Mouse (Mus musculus): ENCODE measurements around the gene Acoxl.

The Acoxl gene

DNA sequence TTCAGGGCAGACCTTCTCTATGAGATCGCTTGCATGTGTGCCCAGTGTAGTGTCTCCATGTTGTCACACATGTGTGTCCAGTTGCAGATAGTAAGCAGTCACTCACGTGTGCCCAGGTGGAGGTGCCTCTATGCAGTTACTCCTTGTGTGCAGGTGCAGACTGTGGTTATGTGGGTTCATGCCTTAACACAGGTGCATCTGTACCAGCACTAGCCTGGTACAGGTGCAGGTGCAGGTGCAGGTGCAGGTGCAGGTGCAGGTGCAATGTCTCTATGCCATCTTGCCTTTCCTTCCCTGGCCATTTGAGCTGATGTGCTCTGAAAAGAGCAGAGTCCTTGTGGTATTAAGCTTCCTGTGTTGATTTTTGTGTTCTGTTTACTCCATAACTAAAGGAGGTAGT is 100.5 kb downstream of the Acoxl start:
- DNase-seq (ENCODE audit: low spot score) = no peak

DNA sequence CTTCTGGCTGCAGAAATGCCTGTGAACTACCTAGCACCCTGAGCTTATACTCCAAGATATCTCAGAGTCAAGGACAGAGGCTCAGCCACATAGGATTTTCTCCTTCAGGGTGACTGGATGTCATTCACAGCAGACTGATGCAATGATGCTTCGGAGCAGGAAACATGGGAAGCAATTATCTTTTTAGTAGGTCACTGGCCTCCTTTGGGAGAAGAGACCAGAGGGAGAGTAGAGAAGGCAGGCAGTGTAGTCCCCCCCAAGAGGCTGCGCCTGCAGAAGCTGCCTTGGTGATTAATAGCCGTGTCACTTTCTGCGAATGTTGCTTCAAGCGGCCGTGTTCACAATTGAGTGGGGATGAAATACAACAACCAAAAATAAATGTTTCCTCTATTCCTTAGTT is 121.9 kb downstream of the Acoxl start:
- DNase-seq (ENCODE audit: low spot score) = no peak

DNA sequence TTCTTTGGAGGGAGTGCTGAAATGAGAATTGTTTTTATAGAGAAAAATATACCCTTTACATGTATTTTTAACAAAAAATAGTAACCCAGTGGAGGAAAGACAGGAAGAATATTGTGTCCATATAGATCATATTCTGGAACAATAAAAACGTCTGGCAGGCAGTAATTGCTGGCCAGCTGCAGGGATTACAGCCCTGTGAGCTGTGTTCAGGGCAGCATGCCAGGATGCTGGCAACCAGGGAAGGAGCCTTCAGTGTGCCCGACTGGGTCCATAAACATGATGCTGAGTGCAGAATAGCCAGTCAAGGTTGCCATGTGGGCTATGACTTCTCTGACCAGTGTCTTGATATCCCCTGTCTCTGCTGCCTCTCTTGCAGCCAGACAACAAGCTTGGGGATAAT is 122.5 kb downstream of the Acoxl start:
- peak; percentile 53 for DNase-seq (ENCODE audit: low spot score)

DNA sequence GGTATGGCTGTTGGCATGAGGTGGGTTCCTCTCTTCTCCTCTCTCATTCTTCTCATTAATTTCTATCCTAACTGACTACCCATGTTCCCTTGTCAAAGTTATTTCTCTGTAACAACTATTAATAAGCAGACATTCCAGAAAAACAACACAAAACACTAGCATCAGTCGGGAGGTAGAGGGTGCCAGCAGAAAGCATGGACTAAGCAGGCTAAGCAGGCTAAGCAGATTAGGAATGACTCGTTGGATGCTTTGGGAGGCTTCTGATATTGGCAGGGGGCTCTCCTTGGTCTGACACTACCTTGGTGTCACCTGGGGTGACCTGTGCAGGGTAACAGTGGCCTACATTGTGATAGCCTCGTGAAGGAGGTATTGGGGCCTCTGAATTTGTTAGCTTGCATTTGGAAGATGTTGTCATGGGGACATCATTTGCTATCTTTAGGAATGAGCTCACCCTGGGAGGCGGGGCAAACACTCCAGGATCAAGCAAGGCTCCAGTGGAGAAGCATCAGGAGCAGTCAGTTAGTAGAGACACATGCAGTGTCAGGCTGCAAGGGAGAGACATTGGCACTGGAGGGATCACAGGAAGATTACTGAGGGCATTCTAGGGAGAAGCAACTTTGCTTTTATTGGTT is 123.2 kb downstream of the Acoxl start:
- peak; percentile 59 for DNase-seq (ENCODE audit: low spot score)

DNA sequence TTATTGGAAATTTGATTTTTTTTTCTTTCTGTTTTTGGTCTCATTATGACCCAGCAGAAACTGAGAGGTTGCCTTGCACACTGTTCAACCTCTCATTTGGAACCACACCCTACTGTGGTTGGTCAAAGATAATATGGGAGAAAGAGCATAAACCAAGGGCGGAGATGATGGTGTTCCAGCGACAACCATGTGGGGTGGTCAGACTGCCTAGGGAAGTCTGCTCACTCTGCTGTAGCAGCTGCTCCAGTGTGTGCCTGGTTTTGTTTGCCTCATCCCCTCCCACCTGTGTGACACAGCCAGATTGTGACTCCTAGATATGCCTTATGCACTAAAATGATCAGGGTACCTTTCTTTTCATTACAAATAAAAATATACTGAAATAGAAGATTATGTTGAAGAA is 130.3 kb downstream of the Acoxl start:
- DNase-seq (ENCODE audit: low spot score) = no peak

DNA sequence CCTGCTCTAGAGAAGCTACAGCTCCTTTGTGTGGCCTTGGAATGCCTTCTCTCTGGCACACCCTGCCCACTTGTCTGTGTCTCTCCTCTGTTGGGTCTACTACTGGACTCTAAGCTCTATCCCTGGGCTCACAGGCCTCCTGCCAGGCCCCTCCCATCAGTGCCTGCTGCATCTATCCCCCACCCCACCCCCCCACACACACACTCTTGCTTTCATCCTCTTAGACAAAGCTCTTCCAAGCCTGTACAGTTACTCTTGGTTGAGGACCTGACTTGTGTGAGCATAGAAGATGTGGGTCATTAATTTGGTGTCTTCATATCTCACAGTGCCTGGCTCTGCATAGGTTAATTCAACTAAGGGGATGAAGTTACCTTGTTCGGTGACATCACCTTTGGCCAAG is 137.6 kb downstream of the Acoxl start:
- no peak for DNase-seq (ENCODE audit: low spot score)

DNA sequence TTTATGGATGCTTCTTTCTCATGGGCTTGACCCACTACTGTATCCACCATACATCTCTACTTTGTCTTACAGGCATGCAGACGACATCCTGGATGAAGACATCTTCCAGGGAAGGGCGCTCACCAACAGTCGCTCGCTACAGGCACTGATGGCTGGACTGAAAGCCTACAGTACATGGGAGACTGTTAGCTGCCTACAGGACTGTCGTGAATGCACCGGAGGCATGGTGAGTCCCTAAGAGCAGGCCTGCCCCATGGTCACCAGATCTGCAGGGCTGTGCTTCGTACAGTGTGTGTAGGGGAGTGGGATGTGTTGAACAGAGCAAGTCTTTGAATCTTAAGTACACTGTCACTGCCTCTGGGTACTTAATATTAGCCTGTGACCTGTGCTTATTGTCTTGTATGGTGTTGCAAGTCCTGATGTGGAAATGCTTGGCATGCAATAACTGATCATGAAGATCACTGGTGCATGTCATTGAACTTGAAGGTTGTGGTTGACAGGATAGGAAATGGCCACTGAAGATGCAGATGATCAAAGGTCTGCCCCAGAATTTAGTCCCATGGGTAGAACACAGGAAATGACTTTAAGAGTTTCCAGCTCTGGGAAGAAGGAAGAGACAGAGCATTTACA is 140.0 kb downstream of the Acoxl start:
- no peak for DNase-seq (ENCODE audit: low spot score)

DNA sequence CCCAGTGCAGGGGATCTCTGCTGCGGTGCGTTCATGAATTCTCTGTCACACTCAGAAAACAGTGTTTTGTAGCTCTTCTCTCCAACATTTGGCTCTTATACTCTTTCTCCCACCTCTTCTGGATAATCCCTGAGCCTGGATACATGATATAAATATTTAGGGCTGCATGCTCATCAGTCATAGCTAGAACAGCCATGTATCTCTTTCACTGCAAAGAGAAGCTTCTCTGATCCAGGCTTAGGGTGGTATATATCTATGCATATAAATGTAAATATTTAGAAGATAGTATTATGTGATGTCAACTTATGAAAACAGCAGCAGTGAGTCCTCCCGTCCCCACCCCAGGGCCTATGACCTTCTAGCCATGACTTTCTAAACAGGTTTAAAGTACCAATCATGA is 143.9 kb downstream of the Acoxl start:
- DNase-seq (ENCODE audit: low spot score) = no peak

DNA sequence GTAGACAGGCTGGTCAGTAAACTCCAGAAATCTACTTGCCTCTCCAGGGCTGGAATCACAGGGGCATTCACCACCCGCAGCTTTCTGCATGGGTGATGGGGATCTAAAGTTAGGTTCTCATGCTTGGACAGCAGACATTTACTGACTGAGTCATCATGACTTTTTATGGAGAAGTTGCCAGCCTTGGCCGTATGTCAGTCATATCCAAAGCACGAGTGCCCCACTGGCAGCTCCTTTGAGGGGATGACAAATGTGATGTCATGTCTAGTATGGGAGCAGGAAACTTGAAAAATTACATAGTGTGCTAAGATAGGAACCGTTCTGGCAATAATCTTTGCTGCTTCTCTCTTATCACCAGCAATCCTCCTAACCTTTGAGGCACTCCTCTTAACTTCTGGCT is 144.6 kb downstream of the Acoxl start:
- no peak for DNase-seq (ENCODE audit: low spot score)

DNA sequence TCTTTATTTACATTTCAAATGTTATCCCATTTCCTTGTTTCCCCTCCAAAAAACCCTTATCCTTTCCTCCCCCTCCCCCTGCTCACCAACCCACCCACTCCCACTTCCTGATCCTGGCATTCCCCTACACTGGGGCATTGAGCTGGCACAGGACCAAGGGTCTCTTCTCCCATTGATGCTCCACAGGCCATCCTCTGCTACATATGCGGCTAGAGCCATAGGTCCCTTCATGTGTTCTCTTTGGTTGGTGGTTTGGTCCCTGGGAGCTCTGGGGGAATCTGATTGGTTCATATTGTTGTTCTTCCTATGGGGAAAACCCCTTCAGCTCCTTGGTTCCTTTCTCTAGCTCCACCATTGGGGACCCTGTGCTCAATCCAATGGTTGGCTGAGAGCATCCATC is 145.3 kb downstream of the Acoxl start:
- no peak for DNase-seq (ENCODE audit: low spot score)

DNA sequence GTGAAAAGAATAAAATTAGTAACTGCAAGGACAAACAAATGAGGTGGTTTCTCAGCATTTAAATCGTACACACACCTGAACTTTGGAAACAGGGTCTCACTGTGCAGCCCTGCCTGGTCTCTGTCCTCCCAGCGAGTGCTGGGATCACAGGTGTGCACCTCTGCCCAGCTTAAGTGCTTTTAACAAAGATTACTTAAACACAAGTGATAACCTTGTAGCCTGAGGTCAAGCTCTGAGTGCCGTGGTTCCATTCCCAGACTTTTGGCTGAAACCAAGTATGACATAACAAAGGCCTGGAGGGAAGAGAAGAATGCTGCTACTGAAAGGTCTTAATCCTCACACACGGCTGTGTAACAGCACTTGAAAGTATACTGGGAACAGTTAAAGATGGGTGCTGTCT is 149.0 kb downstream of the Acoxl start:
- no peak for DNase-seq (ENCODE audit: low spot score)

DNA sequence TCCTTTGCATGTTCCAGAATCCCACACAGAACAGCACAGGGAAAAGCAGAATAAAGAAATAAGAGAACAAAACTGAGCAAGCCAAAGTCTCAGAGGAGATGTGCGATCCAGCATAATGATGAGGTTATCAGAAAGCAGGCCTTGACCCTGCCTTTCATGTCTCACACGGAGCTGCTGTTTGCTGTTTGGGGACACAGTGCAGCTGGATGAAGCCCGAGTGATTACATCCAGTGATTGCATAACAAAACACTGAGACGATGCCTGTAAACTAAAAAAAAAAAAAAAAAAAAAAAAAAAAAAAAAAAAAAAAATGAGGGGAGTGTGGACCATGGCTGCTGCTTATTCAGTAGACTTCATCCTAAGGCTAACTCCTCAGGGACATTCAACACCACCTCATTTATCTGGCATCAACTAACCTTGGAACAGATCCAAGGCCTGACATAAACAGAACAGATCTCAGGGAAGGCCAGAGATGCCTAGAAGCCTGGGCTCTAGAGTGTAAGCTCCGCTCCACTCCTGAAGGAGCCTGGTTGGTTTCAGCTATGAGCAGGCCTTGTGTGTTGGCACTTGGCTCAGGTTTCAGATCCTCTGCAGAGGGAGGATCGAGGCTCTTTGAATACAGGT is 152.3 kb downstream of the Acoxl start:
- no peak for DNase-seq (ENCODE audit: low spot score)

DNA sequence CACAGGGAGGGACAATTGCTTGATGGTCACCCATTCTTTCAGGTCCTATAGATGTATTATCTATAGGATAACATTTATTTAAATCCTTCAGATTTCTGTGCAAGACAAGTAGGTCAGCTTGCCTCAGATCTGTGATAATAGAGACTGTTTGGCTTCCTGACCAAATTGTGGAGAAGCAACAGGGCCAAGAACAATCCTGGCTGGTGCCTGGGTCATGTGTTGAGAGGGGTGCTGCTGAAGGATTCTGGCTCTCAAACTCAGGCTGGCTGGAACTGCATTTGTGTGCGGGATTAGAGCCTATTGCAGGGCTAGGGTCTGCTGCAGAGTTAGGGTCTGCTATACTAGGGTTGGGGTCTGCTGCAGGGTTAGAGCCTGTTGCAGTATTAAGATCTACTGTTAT is 153.0 kb downstream of the Acoxl start:
- DNase-seq (ENCODE audit: low spot score) = no peak

DNA sequence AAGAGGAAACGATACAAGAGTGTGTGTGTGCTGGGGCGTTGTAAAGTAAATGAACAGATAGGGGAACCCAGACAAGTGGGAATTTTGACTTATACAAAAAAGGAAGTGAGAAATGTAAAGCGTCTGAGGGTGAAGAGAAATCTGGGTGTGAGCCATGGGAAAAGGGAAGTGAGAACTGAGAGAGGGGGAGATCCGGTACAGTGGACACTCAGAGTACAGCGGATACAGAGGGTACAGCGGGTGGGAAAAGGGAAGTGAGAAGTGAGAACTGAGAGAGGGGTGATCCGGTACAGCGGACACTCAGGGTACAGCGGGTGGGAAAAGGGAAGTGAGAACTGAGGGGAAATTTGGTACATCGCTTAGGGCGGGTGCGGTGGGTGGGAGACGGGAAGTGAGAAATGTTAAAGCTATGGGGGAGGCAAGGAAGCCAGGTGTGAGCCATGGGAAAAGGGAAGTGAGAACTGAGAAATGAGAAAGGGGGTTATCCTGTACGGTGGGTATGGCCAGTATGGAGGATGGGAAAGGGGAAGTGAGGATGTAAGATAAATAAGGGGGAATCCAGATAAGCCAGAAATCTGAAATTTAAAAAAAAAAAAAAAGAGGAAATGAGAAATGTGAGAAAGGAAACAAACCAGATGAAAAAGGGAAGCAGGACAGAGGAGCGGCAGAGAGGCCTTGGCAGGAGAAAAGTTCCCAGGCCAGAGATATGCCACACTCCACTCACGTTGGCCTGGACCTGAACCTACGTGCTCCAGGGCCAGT is 170.2 kb downstream of the Acoxl start:
- DNase-seq (ENCODE audit: low spot score) = no peak

DNA sequence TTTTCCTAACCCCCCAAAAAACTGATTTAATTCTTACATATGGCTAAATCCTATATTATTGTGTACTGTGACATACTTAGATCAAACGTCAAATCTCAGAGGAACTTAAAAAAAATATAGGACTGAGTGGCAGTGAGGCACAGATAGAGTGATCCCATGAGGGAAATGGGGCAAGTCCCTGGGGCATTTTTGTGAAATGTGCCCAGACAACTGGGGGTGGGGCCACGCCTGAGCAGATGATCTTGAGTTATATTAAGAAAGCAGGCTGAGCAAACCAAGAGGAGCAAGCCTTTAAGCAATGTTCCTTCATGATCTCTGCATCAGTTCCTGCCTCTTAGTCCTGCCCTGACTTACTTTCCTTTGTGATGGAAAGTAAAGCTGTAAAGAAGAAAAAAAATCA is 175.9 kb downstream of the Acoxl start:
- DNase-seq (ENCODE audit: low spot score) = no peak

DNA sequence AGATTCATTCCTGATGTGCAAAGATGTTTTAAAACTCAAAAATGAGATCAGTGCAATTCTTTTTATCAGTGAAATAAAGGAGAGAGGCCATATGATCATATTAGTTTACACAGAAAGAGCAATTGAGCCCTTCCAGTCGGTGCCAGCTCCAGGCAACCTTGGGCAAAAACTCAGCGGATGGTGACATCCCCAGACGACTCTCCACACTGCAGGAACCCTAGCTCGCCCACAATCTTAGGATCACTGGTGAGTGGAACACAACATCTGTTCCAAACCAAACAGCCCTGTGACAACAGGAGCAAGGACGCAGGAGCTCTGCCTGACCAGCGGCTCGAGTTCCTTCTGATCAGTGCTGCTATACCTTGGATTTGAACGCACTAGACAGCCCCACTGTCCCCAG is 176.9 kb downstream of the Acoxl start:
- DNase-seq (ENCODE audit: low spot score) = no peak

DNA sequence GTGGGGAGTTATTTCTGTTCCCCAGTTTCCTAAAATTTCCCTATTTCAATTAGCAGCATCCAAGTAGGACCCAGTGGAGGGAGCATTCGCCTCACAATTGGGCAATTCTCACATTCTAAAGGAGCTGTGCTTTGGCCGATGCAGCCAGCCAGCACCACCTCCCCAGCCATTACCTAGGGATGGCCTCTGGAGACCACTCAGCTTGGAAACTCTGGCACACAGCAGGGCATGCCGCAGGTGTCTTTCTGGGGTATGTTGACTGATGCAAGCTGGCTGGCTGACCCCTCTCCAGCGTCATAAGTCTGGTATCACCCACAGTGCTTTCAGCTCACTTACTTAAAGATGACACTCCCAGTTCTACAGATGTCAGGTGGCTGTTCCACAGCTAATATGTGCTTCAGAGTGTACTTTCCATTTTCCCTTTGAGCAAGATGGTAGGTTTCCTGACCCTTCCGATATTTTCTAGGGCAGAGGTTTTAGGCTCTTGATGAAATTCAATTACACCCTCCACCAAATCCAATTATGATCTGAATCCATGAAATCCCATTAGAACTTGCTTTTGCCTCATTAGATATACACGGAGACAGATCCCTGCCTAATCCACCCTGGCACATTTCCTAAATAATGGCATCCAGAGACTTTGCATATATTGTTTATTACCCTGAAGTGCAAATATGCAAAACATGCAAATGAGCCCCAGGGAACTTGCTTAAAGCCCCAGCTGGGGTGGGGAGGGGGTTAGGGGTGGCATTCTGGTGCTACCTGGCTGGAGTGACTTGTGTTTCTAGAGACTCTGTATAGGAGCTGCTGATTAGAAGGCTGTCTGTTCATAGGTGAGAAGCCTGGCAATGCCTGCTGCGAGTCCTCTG is 181.6 kb downstream of the Acoxl start:
- DNase-seq (ENCODE audit: low spot score) = no peak

DNA sequence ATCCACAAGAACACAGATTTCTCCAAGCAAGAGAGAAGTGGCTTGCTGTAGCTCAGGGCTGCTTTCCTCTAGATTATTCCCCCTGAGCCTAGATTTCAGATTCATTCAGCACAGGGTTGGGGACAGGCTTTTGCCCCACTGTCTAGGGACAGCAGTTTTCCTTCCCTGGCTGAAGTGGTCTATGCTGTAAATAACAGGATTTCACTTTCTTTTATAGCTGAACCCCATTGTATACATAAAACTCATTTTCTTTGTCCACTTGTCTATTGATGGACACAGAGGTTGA is 182.2 kb downstream of the Acoxl start:
- DNase-seq (ENCODE audit: low spot score) = no peak

DNA sequence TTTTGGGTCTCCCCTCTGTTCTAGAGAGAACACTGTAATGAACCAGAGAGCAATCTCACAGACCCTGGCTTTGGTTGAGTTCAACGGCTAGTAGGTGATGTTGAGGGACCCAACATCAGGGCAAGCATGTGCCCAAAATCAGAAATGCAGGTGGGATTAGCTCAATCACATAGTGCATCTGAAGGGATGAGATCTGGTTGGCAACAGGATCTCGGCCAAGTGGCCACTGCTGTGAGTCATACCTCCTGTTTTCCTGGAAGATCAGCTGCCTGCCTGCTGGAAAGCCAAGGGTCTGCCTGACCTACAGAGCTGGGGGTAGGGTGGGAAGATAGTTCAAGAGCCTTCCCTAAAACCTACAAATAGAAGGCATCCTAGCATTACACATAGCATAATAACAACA is 185.2 kb downstream of the Acoxl start:
- DNase-seq (ENCODE audit: low spot score) = no peak

DNA sequence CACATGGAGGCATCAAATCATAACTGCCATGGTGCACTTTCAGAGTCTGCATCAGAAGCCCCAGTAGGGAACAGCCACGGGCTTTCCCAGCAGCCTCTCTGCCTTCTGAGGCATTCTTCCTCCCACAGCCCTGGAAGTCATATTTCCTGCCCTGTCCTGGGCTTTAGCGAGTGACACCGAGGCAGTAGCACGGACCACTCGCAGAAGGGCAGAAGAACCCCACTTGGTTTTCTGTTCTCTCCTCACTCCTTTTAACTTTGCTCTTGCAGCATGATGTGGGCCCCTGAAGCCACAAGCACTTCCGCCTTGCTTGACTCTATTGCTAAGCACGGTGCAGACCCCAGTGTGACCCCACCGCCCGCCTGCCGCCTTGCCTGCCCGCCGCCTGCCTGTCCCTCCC is 189.0 kb downstream of the Acoxl start:
- no peak for DNase-seq (ENCODE audit: low spot score)

DNA sequence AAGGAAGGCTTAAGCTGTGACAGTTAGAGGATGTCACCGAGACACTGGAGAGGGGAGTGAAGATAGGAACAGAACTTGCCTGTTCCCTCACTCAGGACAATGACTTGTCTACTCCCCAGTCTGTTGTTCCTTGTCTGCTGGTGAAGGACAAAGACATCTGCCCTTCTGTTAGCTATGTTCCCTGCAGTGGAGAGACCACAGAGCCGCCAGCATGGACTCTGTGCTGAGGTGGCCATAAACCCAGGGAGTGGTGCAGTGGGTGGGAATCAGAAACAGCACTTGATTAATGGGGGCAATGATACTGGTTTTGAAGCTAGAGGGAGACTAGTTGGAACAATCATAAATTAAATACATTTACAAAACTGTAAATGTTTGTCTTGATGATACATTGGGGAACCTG is 191.3 kb downstream of the Acoxl start:
- no peak for DNase-seq (ENCODE audit: low spot score)

DNA sequence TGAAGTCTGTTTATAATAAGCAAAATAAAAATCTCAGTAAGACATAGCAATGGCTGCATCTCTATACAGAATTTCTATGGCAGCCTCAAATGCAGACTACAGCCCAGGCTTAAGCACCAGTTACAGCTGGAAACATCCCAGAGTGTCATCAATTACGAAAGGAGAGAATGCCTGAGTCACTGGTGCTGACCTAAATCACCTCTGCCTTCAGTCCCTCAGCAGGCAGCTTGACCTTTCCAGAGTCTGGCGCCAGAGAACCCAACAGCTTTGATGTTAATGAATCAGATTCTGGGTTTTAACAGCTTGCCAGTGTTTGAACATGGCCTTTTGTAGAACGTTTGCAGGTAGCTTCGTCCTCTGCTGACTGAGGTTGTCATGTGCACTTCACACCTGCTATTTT is 193.4 kb downstream of the Acoxl start:
- DNase-seq (ENCODE audit: low spot score) = no peak
